Comparison of ENCODE assay signal across 8 mouse cellular contexts in genomic region chr11:116138468-116139138, GRCm38 (mm10). TPM values are rescaled to one million over a fixed set of nuclear protein-coding genes. Genes with fewer than 3 reads are reported as not detected.
A peak's percentile ranks its signal among the peaks of the same experiment; 100 is the strongest.
DNase-seq lines count a peak whose midpoint lies in the region; ATAC-seq and TF ChIP-seq lines count a peak whose summit lies in the region.

Gene Mrpl38 (minus strand): TSS chr11:116138868.

- peak within 1 kb of the TSS; percentile 78 for H3K9ac ChIP-seq in forebrain, postnatal 0 days
- H3K9ac ChIP-seq in lung, embryonic 15.5 days: peak within 1 kb of the TSS; percentile 86

- H3K36me3 ChIP-seq in G1E (replicated peaks): peaks cover 53% of the 10 kb centered on the region
- peaks cover 36% of the 10 kb centered on the region for H3K36me3 ChIP-seq in forebrain, postnatal 0 days (ENCODE audit: insufficient read depth)
- H3K36me3 ChIP-seq in lung, embryonic 15.5 days: peaks cover 38% of the 10 kb centered on the region

- DNase-seq in G1E (ENCODE audit: low spot score): peak; percentile 82
- peak; percentile 86 for DNase-seq in cerebellum, adult 18-20 months
- peak; percentile 92 for DNase-seq in forebrain, postnatal 0 days
- peak; percentile 91 for DNase-seq in heart, postnatal 4 days
- DNase-seq in layer of hippocampus, adult 8-10 months (ENCODE audit: low spot score in 2 of 2): peak; percentile 83 to 86
- peak; percentile 84 for DNase-seq in ovary, adult 18-20 months (ENCODE audit: low spot score)
- DNase-seq in thymus, postnatal 0 days (ENCODE audit: low spot score): peak; percentile 96

- peak; percentile 90 for ATAC-seq in G1E (ENCODE audit: extremely low read depth, insufficient number of reproducible peaks, low FRiP score, poor library complexity, severe bottlenecking)
- ATAC-seq in forebrain, postnatal 0 days: peak; percentile 97
- peak; percentile 95 for ATAC-seq in lung, embryonic 15.5 days (ENCODE audit: borderline replicate concordance, extremely low read depth, low FRiP score, low TSS enrichment)

- peak within 1 kb of the TSS; percentile 66 for H3K27ac ChIP-seq in forebrain, postnatal 0 days (ENCODE audit: low read depth, low read length)
- peak within 1 kb of the TSS; percentile 70 for H3K27ac ChIP-seq in lung, embryonic 15.5 days

- H3K27me3 ChIP-seq in G1E (ENCODE audit: insufficient read depth, low read length): no peaks in the 10 kb centered on the region
- no peaks in the 10 kb centered on the region for H3K27me3 ChIP-seq in forebrain, postnatal 0 days (ENCODE audit: insufficient read depth, low read length)
- H3K27me3 ChIP-seq in lung, embryonic 15.5 days: no peaks in the 10 kb centered on the region

- H3K4me3 ChIP-seq in G1E (ENCODE audit: low read depth, low read length): peak within 1 kb of the TSS; percentile 91
- H3K4me3 ChIP-seq in forebrain, postnatal 0 days (ENCODE audit: low read depth, low read length): peak within 1 kb of the TSS; percentile 68
- peak within 1 kb of the TSS; percentile 97 for H3K4me3 ChIP-seq in lung, embryonic 15.5 days

- no peaks in the 10 kb centered on the region for H3K9me3 ChIP-seq in G1E (replicated peaks)
- H3K9me3 ChIP-seq in forebrain, postnatal 0 days (ENCODE audit: low read length): no peaks in the 10 kb centered on the region
- H3K9me3 ChIP-seq in lung, embryonic 15.5 days: no peaks in the 10 kb centered on the region

- H3K4me1 ChIP-seq in G1E (ENCODE audit: insufficient read depth, low read depth, low read length): peaks cover 65% of the 10 kb centered on the region
- no peaks in the 10 kb centered on the region for H3K4me1 ChIP-seq in forebrain, postnatal 0 days (ENCODE audit: insufficient read depth)
- H3K4me1 ChIP-seq in lung, embryonic 15.5 days: peaks cover 17% of the 10 kb centered on the region

- peak within 1 kb of the TSS; percentile 69 for H3K4me2 ChIP-seq in forebrain, postnatal 0 days (ENCODE audit: low read depth)
- peak within 1 kb of the TSS; percentile 66 for H3K4me2 ChIP-seq in lung, embryonic 15.5 days

- TF ChIP-seq CTCF in G1E (IDR thresholded peaks at IDR 0.05; ENCODE audit: low read depth, low read length): peak; percentile 74; the same call in 1 of the 2 replicates
- TF ChIP-seq CTCF in forebrain, postnatal 0 days (IDR thresholded peaks at IDR 0.05; ENCODE audit: low read depth): peak; percentile 81

- WGBS in forebrain, postnatal 0 days: under 1% methylated on average over 58 of the region's 60 CpGs
- WGBS in lung, embryonic 15.5 days: under 1% methylated on average over 60 of the region's 60 CpGs

RNA-seq across cellular contexts. Expression of gene Mrpl38, which starts in this region (rescaled TPM):
- total RNA-seq in G1E (2014; fragmentation: Nextera tagmentation) (99.3 and 125 TPM in 2 replicates), G1E (2017) (38.3 and 45.7 TPM in 2 replicates)
- polyA plus RNA-seq in G1E (2012): 144 and 150 TPM in 2 replicates
- 56.7 and 67.8 TPM in 2 replicates for total RNA-seq in forebrain, postnatal 0 days (2014; rRNA removed)
- 60.7 and 63.6 TPM in 2 replicates for polyA plus RNA-seq in forebrain, postnatal 0 days (2015; fragmentation: Nextera tagmentation; extraction: Ambion mirVana)
- 10 to 100 TPM; 52.5 to 55.3 TPM for total RNA-seq in heart, postnatal 4 days (2021)
- total RNA-seq in layer of hippocampus, adult 8-10 months (2022): 10 to 100 TPM; 56.1 to 66.6 (median 62.8) TPM
- 89.5 and 94.7 TPM in 2 replicates for polyA plus RNA-seq in lung, embryonic 15.5 days (2015; fragmentation: Nextera tagmentation; extraction: Ambion mirVana)
- polyA plus RNA-seq in thymus, postnatal 0 days (2015; fragmentation: Nextera tagmentation; extraction: Ambion mirVana): 65.0 and 68.8 TPM in 2 replicates

Comparison
In these comparisons a context has a peak if more than half of its experiments do, and no peak if none do; other contexts are left out.
1. Peak in every context shown above with its lines: DNase-seq, ATAC-seq, H3K4me3 ChIP-seq and H3K27ac ChIP-seq.